Mouse (Mus musculus) heart, postnatal 0 days (tissue): ENCODE data around the gene Crtc2.

ENCODE experiments used
- CTCF ChIP-seq: IDR thresholded peaks from 2 replicates; pipeline ENCODE4 v1.5.1; 2016; ENCODE audit warnings: antibody characterized with exemption, control low read depth, low read depth
- EP300 ChIP-seq: IDR thresholded peaks from 2 replicates; pipeline ENCODE4 v1.6.1; 2016; ENCODE audit warnings: antibody characterized with exemption, low read depth

- TF ChIP-seq CTCF (no peak), EP300 (no peak)
Measured at GRCm38 (mm10) chr3:90294064-90294440, 40.1 kb downstream of the Crtc2 start.
